Mouse (Mus musculus): Measurements from ENCODE around the gene Ntm.

DNA sequence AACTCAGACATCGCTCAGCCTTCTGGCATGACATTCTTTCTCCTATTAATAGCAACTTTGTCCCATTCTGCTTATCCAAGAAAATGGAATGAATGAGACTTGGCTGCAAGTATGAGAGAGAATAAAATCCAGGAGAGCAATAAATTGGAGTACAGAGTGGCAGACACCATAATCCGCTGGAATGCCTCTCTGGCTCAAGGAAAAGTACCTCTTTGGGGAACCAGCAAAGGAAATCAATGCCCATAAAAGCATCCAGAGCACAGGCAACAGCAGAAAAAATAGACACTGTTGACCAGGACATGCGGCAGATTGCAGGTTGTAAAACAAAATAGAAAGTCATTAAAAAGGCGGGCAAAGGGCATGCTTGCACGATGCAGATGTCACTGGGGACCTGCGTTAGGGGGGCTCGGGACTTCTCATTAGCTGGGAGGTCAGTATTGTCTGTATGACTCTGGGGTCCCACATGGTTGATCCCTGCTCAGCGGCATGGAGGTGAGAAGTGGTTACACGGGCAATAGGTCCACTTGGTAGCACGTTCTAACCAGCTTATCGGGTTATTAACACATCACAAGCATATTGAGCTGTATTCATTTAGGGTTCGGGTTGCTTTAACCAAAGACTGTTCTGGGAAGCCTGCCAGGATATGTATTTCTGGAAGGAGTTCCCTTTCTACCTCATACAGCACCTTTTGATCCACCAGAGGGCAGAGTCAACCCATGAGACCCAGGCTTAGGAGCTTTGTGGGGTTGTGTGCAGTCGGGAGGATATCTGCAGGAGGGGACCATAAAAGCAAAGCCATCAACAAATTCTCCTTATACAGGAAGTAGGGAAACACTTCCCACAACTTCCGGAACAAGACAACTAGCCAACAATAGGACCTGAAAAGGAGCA lies 761.5 kb downstream of the Ntm start:
- TF ChIP-seq CTCF (IDR thresholded peaks at IDR 0.05; ENCODE audit: borderline replicate concordance, extremely low read depth, insufficient read depth, insufficient read length), result peak; percentile 68; the same call in 1 of the 2 replicates
- no peak for TF ChIP-seq POLR2A (IDR thresholded peaks at IDR 0.05; ENCODE audit: borderline replicate concordance, extremely low read depth, insufficient read depth, insufficient read length, poor library complexity, severe bottlenecking)
